Mouse (Mus musculus) embryonic facial prominence, embryonic 15.5 days (tissue): ENCODE results near the gene Tapbpl. TPM values are rescaled to one million over a fixed set of nuclear protein-coding genes. Genes with fewer than 3 reads are reported as not detected.
"Not testable (repeated sequence)": the region's sequence is repeated elsewhere in the genome, so short reads cannot be mapped to it uniquely, and the experiment has no call there.

ENCODE experiments used
- ATAC-seq: fragments of 200-750 bp; cut with Nextera tagmentation; 2 replicates; pipeline ENCODE4 v1.8.0; 2017; ENCODE audit warnings: low read depth, moderate TSS enrichment; ENCODE audit not compliant: insufficient number of reproducible peaks, low FRiP score, low TSS enrichment
- H3K27ac ChIP-seq: fragments of 300-500 bp; sonication (generic); replicated peaks from 2 replicates; pipeline ENCODE4 v1.5.1; 2015; ENCODE audit warnings: mild to moderate bottlenecking, inconsistent platforms
- H3K27me3 ChIP-seq: fragments of 300-500 bp; sonication (generic); 2 replicates; pipeline ENCODE4 v1.6.1; 2015; ENCODE audit warnings: inconsistent platforms
- H3K36me3 ChIP-seq: fragments of 300-500 bp; sonication (generic); 2 replicates; pipeline ENCODE4 v1.6.1; 2015; ENCODE audit warnings: mild to moderate bottlenecking, inconsistent platforms
- H3K4me1 ChIP-seq: fragments of 300-500 bp; sonication (generic); 2 replicates; pipeline ENCODE4 v1.6.1; 2015; ENCODE audit warnings: inconsistent platforms
- H3K4me2 ChIP-seq: fragments of 300-500 bp; sonication (generic); replicated peaks from 2 replicates; pipeline ENCODE4 v1.6.1; 2015; ENCODE audit warnings: mild to moderate bottlenecking, inconsistent platforms
- H3K4me3 ChIP-seq: fragments of 300-500 bp; sonication (generic); replicated peaks from 2 replicates; pipeline ENCODE4 v1.5.1; 2015; ENCODE audit warnings: mild to moderate bottlenecking, inconsistent platforms
- H3K9ac ChIP-seq: fragments of 300-500 bp; sonication (generic); 2 replicates; pipeline ENCODE4 v1.6.1; 2015; ENCODE audit warnings: inconsistent platforms
- H3K9me3 ChIP-seq: fragments of 300-500 bp; sonication (generic); replicated peaks from 2 replicates; pipeline ENCODE4 v1.6.1; 2016; ENCODE audit warnings: inconsistent platforms
- WGBS: fragments of 180-500 bp; shearing (Covaris S2); methylation state at CpG from one replicate; pipeline ENCODE4 v1.1.7; 2015; 5-methylcytosine and 5-hydroxymethylcytosine counted together
- polyA plus RNA-seq: library from polyadenylated mRNA; unstranded; fragments of >200 nt; fragmentation: Nextera tagmentation; extraction: Ambion mirVana; gene quantifications from 2 replicates; pipeline ENCODE4 v1.2.1, GENCODE M21; 2015

Tapbpl gene
- polyA plus RNA-seq: 4.8 and 5.2 TPM in 2 replicates

- Histone ChIP-seq H3K4me2 (peak within 1 kb of the TSS; percentile 94), H3K9ac (peak within 1 kb of the TSS; percentile 60), H3K9me3 (no peaks in the 10 kb centered on the region), H3K4me3 (peak within 1 kb of the TSS; percentile 52), H3K27me3 (no peaks in the 10 kb centered on the region), H3K4me1 (peaks cover 26% of the 10 kb centered on the region), H3K36me3 (no peaks in the 10 kb centered on the region), H3K27ac (peak within 1 kb of the TSS; percentile 78)
- peak; percentile 40; the same call in 1 of the 2 replicates for ATAC-seq
- 5% methylated on average over 16 of the region's 16 CpGs for WGBS
These were observed at the start of gene Tapbpl for GRCm38 (mm10) chr6:125231117-125232044. TSS of gene Tapbpl (minus strand) at chr6:125231860.

- 63% methylated on average over 8 of the region's 8 CpGs for WGBS
- no peak for ATAC-seq
- no peaks in the 10 kb centered on the region for H3K4me1 ChIP-seq
- no peak overlapping the region for H3K4me3 ChIP-seq
- H3K27me3 ChIP-seq: no peaks in the 10 kb centered on the region
- H3K4me2 ChIP-seq: no peak overlapping the region
- H3K9me3 ChIP-seq: 0 out of 2 replicates have a peak, but pooled peaks cover 1% of the 10 kb centered on the region
- H3K27ac ChIP-seq: no peak overlapping the region
- H3K9ac ChIP-seq: no peak overlapping the region
- no peaks in the 10 kb centered on the region for H3K36me3 ChIP-seq
These were observed 48.1 kb upstream of the Tapbpl start for GRCm38 (mm10) chr6:125279729-125280128.

GRCm38 (mm10) chr6:125274841-125275563, 43.3 kb upstream of the Tapbpl start:
- Histone ChIP-seq H3K4me1 (peaks cover 4% of the 10 kb centered on the region), H3K4me3 (no peak overlapping the region), H3K9ac (no peak overlapping the region), H3K36me3 (no peaks in the 10 kb centered on the region), H3K27me3 (no peaks in the 10 kb centered on the region), H3K9me3 (no peaks in the 10 kb centered on the region), H3K4me2 (no peak overlapping the region), H3K27ac (no peak overlapping the region)
- ATAC-seq: no peak
- WGBS: 59% methylated on average over 15 of the region's 15 CpGs

- Histone ChIP-seq H3K27ac (no peak overlapping the region), H3K4me2 (no peak overlapping the region), H3K9me3 (no peaks in the 10 kb centered on the region), H3K9ac (no peak overlapping the region), H3K4me3 (no peak overlapping the region), H3K36me3 (no peaks in the 10 kb centered on the region), H3K4me1 (peaks cover 4% of the 10 kb centered on the region), H3K27me3 (no peaks in the 10 kb centered on the region)
- no peak for ATAC-seq
- 68% methylated on average over 10 of the region's 10 CpGs for WGBS
These were observed 40.6 kb upstream of the Tapbpl start for GRCm38 (mm10) chr6:125272228-125272785.

- ATAC-seq: peak; percentile 85
- no peaks in the 10 kb centered on the region for H3K9me3 ChIP-seq
- peaks cover 4% of the 10 kb centered on the region for H3K4me1 ChIP-seq
- H3K4me3 ChIP-seq: peak overlapping the region; percentile 28; the same call in 1 of the 2 replicates
- no peaks in the 10 kb centered on the region for H3K36me3 ChIP-seq
- H3K27me3 ChIP-seq: no peaks in the 10 kb centered on the region
- peak overlapping the region; percentile 55 for H3K4me2 ChIP-seq
- no peak overlapping the region for H3K9ac ChIP-seq
- peak overlapping the region; percentile 40; the same call in 1 of the 2 replicates for H3K27ac ChIP-seq
- 14% methylated on average over 17 of the region's 17 CpGs for WGBS
These were observed 40.0 kb upstream of the Tapbpl start for GRCm38 (mm10) chr6:125271455-125272227.

- ATAC-seq: no peak
- H3K4me2 ChIP-seq: no peak overlapping the region
- no peak overlapping the region for H3K27ac ChIP-seq
- no peaks in the 10 kb centered on the region for H3K27me3 ChIP-seq
- H3K9me3 ChIP-seq: no peaks in the 10 kb centered on the region
- 30% methylated on average over 6 of the region's 6 CpGs for WGBS
- H3K9ac ChIP-seq: no peak overlapping the region
- peaks cover 4% of the 10 kb centered on the region for H3K4me1 ChIP-seq
- H3K4me3 ChIP-seq: no peak overlapping the region
- no peaks in the 10 kb centered on the region for H3K36me3 ChIP-seq
These were observed 37.1 kb upstream of the Tapbpl start for GRCm38 (mm10) chr6:125268799-125269198.

GRCm38 (mm10) chr6:125267469-125267868, 35.8 kb upstream of the Tapbpl start:
- no peak for ATAC-seq
- 81% methylated on average over 3 of the region's 3 CpGs for whole genome bisulfite sequencing
- H3K4me1 ChIP-seq: peaks cover 4% of the 10 kb centered on the region

GRCm38 (mm10) chr6:125266600-125266999, 34.9 kb upstream of the Tapbpl start:
- H3K4me1 ChIP-seq, H3K4me2 ChIP-seq, H3K4me3 ChIP-seq, ATAC-seq, H3K9ac ChIP-seq, H3K9me3 ChIP-seq, H3K27me3 ChIP-seq, H3K36me3 ChIP-seq, H3K27ac ChIP-seq: not testable (repeated sequence)
- 65% methylated on average over 6 of the region's 6 CpGs for WGBS

More at GRCm38 (mm10) chr6:125267469-125267868, 35.8 kb upstream of the Tapbpl start:
- no peaks in the 10 kb centered on the region for H3K9me3 ChIP-seq
- H3K36me3 ChIP-seq: no peaks in the 10 kb centered on the region
- H3K9ac ChIP-seq: no peak overlapping the region
- H3K4me2 ChIP-seq: no peak overlapping the region
- H3K4me3 ChIP-seq: no peak overlapping the region
- no peak overlapping the region for H3K27ac ChIP-seq
- no peaks in the 10 kb centered on the region for H3K27me3 ChIP-seq

- Histone ChIP-seq H3K36me3 (no peaks in the 10 kb centered on the region), H3K27me3 (no peaks in the 10 kb centered on the region), H3K9me3 (no peaks in the 10 kb centered on the region), H3K4me3 (no peak overlapping the region), H3K4me2 (no peak overlapping the region), H3K9ac (no peak overlapping the region), H3K4me1 (peaks cover under 1% of the 10 kb centered on the region; the same call in 1 of the 2 replicates), H3K27ac (no peak overlapping the region)
- ATAC-seq: no peak
- WGBS: 79% methylated on average over 13 of the region's 13 CpGs
These were observed 34.4 kb upstream of the Tapbpl start for GRCm38 (mm10) chr6:125266091-125266490.

- H3K9me3 ChIP-seq: no peaks in the 10 kb centered on the region
- H3K4me3 ChIP-seq: no peak overlapping the region
- 50% methylated on average over 10 of the region's 10 CpGs for WGBS
- H3K27me3 ChIP-seq: no peaks in the 10 kb centered on the region
- H3K9ac ChIP-seq: no peak overlapping the region
- H3K27ac ChIP-seq: no peak overlapping the region
- no peaks in the 10 kb centered on the region for H3K36me3 ChIP-seq
- no peak for ATAC-seq
- H3K4me2 ChIP-seq: no peak overlapping the region
- no peaks in the 10 kb centered on the region for H3K4me1 ChIP-seq
These were observed 33.6 kb upstream of the Tapbpl start for GRCm38 (mm10) chr6:125265239-125265638.
